Mouse (Mus musculus) kidney, postnatal 0 days (tissue): Measurements from ENCODE around the gene Cpe. TPM values are rescaled to one million over a fixed set of nuclear protein-coding genes. Genes with fewer than 3 reads are reported as not detected.
A peak's percentile ranks its signal among the peaks of the same experiment; 100 is the strongest.
"Not testable (repeated sequence)": the region's sequence is repeated elsewhere in the genome, so short reads cannot be mapped to it uniquely, and the experiment has no call there.

Source experiments
- ATAC-seq: fragments of 200-750 bp; cut with Nextera tagmentation; replicated peaks from 2 replicates; pipeline ENCODE4 v1.8.0; 2017; ENCODE audit warnings: low read depth, moderate number of reproducible peaks, moderate TSS enrichment, moderate library complexity; ENCODE audit not compliant: low FRiP score
- DNase-seq: peaks from one replicate; pipeline ENCODE4 v3.0.0-alpha.2; 2016; ENCODE audit warnings: low spot score
- H3K27ac ChIP-seq: fragments of 300-500 bp; sonication (generic); 2 replicates; pipeline ENCODE4 v1.5.1; 2014; ENCODE audit warnings: mild to moderate bottlenecking
- H3K27me3 ChIP-seq: fragments of 300-500 bp; sonication (generic); 2 replicates; pipeline ENCODE4 v1.6.1; 2014; ENCODE audit warnings: low read length, mixed read lengths; ENCODE audit not compliant: insufficient read depth
- H3K36me3 ChIP-seq: fragments of 300-500 bp; sonication (generic); 2 replicates; pipeline ENCODE4 v1.6.1; 2014; ENCODE audit warnings: low read length, mixed read lengths; ENCODE audit not compliant: insufficient read depth
- H3K4me1 ChIP-seq: fragments of 300-500 bp; sonication (generic); replicated peaks from 2 replicates; pipeline ENCODE4 v1.6.1; 2014; ENCODE audit warnings: antibody characterized with exemption, low read length, mixed read lengths; ENCODE audit not compliant: insufficient read depth
- H3K4me2 ChIP-seq: fragments of 300-500 bp; sonication (generic); 2 replicates; pipeline ENCODE4 v1.6.1; 2014; ENCODE audit warnings: mild to moderate bottlenecking, low read length, moderate library complexity, mixed read lengths
- H3K4me3 ChIP-seq: fragments of 300-500 bp; sonication (generic); replicated peaks from 2 replicates; pipeline ENCODE4 v1.5.1; 2014; ENCODE audit warnings: low read depth, low read length
- H3K9ac ChIP-seq: fragments of 300-500 bp; sonication (generic); 2 replicates; pipeline ENCODE4 v1.6.1; 2014; ENCODE audit warnings: low read depth, low read length
- H3K9me3 ChIP-seq: fragments of 300-500 bp; sonication (generic); replicated peaks from 2 replicates; pipeline ENCODE4 v1.6.1; 2016; ENCODE audit warnings: low read length, inconsistent platforms, mixed read lengths
- CTCF ChIP-seq: IDR thresholded peaks from 2 replicates; pipeline ENCODE4 v1.5.1; 2016; ENCODE audit warnings: antibody characterized with exemption, low read depth, mild to moderate bottlenecking, moderate library complexity
- WGBS: fragments of 180-500 bp; shearing (Covaris S2); extraction: QIAGEN DNeasy Blood & Tissue Kit; methylation state at CpG from one replicate; pipeline ENCODE4 v1.1.7; 2014; 5-methylcytosine and 5-hydroxymethylcytosine counted together
- polyA plus RNA-seq: library from polyadenylated mRNA; unstranded; fragments of >200 nt; fragmentation: Nextera tagmentation; extraction: Ambion mirVana; gene quantifications from 2 replicates; pipeline ENCODE4 v1.2.1, GENCODE M21; 2015

Cpe gene
- polyA plus RNA-seq, 1 experiment from 2014 or later, result 115 TPM

DNA sequence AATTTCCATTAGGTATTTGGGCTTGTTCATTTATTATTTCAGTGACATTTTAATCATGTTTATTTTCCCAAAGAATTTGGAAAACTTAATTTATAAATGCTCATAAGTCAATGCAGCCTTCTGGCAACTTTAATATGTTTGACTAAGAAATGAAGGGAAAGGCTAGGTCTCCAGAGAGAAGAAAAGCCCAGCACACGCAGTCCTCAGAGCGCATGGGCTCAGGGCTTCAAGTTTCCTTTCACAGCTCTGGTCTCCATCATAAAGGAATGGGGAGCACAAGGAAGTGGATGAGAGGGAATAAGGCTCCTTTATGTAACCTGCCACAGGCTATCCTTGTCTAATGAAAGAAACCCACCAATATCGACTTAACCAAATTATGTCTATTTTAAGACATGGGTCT is 10.4 kb downstream of the Cpe start:
- no peak for ATAC-seq
- no peak for TF ChIP-seq CTCF
- H3K4me3 ChIP-seq, result no peak overlapping the region
- no peak overlapping the region for H3K9ac ChIP-seq
- no peak overlapping the region for H3K4me2 ChIP-seq
- no peaks in the 10 kb centered on the region for H3K36me3 ChIP-seq
- WGBS, result 59% methylated on average over 3 of the region's 3 CpGs
- DNase-seq, result peak; percentile 63
- no peak overlapping the region for H3K27ac ChIP-seq
- no peaks in the 10 kb centered on the region for H3K9me3 ChIP-seq
- H3K27me3 ChIP-seq, result no peaks in the 10 kb centered on the region
- H3K4me1 ChIP-seq, result no peaks in the 10 kb centered on the region

DNA sequence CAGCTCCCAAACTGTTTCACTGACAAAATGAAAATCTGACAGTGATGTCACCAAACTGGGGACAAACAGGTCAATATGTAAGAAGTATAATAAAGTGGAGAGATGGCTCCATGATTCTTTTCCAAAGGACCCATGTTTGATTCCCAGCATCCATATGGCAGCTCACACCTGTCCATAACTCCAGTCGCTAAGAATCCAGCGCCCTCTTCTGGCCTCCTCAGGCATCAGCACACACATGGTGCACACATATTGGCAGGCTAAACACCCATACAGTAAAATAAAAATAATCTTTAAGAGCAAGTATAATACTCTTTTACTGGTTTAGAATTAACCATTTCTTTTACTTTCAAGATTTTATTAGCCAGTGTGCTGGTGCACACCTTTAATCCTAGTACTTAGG is 16.5 kb downstream of the Cpe start:
- no peak for ATAC-seq
- H3K27me3 ChIP-seq, result no peaks in the 10 kb centered on the region
- peak; percentile 9; the same call in 1 of the 2 replicates for TF ChIP-seq CTCF
- H3K36me3 ChIP-seq, result no peaks in the 10 kb centered on the region
- no peaks in the 10 kb centered on the region for H3K9me3 ChIP-seq
- no peak overlapping the region for H3K9ac ChIP-seq
- DNase-seq, result no peak
- H3K27ac ChIP-seq, result no peak overlapping the region
- H3K4me3 ChIP-seq, result no peak overlapping the region
- no peaks in the 10 kb centered on the region for H3K4me1 ChIP-seq
- 75% methylated on average over 2 of the region's 2 CpGs for WGBS
- no peak overlapping the region for H3K4me2 ChIP-seq

GRCm38 (mm10) chr8:64674951-64675585 is 17.8 kb downstream of the Cpe start:
- no peak for TF ChIP-seq CTCF
- H3K4me2 ChIP-seq, result peak overlapping the region; percentile 14; the same call in 1 of the 2 replicates
- H3K27ac ChIP-seq, result no peak overlapping the region
- DNase-seq, result peak; percentile 65
- 57% methylated on average over 8 of the region's 8 CpGs for WGBS
- H3K9me3 ChIP-seq, result no peaks in the 10 kb centered on the region
- ATAC-seq, result no peak
- H3K4me3 ChIP-seq, result no peak overlapping the region
- no peaks in the 10 kb centered on the region for H3K4me1 ChIP-seq
- no peaks in the 10 kb centered on the region for H3K36me3 ChIP-seq
- H3K27me3 ChIP-seq, result no peaks in the 10 kb centered on the region
- no peak overlapping the region for H3K9ac ChIP-seq

DNA sequence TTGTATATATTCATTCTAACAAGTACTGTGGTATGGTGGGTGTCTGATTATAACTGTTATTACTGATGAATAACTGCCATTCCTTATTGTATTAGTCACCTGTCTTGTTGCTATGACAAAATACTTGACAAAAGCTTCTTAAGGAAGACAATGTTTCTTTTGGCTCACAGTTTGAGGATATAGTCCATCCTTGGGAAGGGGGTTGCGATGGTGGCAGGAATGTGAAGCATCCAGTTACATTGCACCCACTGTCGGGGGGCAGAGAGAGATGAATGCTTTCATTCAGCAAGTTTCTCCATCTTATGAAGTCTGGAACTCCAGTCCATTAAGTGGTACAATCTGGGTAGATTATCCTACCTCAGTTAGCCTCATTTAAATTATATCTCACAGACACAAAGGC is 19.9 kb downstream of the Cpe start:
- H3K27me3 ChIP-seq, result no peaks in the 10 kb centered on the region
- no peaks in the 10 kb centered on the region for H3K9me3 ChIP-seq
- no peak for ATAC-seq
- no peak for DNase-seq
- H3K4me1 ChIP-seq, result no peaks in the 10 kb centered on the region
- no peak overlapping the region for H3K27ac ChIP-seq
- no peaks in the 10 kb centered on the region for H3K36me3 ChIP-seq
- H3K9ac ChIP-seq, result no peak overlapping the region
- no peak for TF ChIP-seq CTCF
- WGBS, result 78% methylated on average over 2 of the region's 2 CpGs
- no peak overlapping the region for H3K4me3 ChIP-seq
- no peak overlapping the region for H3K4me2 ChIP-seq

- Histone ChIP-seq H3K27ac (no peak overlapping the region), H3K9ac (no peak overlapping the region), H3K4me1 (no peaks in the 10 kb centered on the region), H3K9me3 (no peaks in the 10 kb centered on the region), H3K4me3 (no peak overlapping the region), H3K4me2 (no peak overlapping the region), H3K36me3 (no peaks in the 10 kb centered on the region), H3K27me3 (no peaks in the 10 kb centered on the region)
- DNase-seq (no peak), ATAC-seq (no peak)
- no peak for TF ChIP-seq CTCF
- WGBS, result 36% methylated on average over 1 of the region's 1 CpGs
Measured at GRCm38 (mm10) chr8:64671937-64672336, 20.9 kb downstream of the Cpe start.

DNA sequence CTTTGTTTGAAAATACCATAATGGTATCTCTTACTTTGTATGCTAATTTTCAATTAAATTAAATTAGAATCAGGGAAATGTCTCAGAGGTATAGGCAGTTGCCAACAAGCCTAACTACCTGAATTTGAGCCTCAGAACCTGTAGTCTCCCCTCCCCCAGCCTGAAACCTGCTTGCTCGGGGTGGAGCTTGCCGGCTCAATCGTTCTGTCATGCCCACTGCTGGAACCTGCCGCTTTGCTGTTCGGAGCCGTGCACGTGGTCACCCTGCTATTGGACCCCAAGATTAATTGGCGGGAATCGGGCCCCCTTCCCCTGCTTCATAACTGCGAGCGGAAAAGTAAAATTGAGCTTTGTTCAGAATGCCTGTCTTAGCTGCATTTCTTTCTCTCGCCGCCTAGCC is 26.5 kb downstream of the Cpe start:
- H3K4me3 ChIP-seq, DNase-seq, H3K9me3 ChIP-seq, H3K9ac ChIP-seq, ATAC-seq, H3K4me1 ChIP-seq, H3K27me3 ChIP-seq, H3K27ac ChIP-seq, H3K4me2 ChIP-seq, H3K36me3 ChIP-seq: not testable (repeated sequence)
- WGBS, result 69% methylated on average over 13 of the region's 13 CpGs

GRCm38 (mm10) chr8:64665563-64665962 is 27.3 kb downstream of the Cpe start:
- Histone ChIP-seq H3K27me3 (no peaks in the 10 kb centered on the region), H3K4me2 (no peak overlapping the region), H3K36me3 (no peaks in the 10 kb centered on the region), H3K9me3 (no peaks in the 10 kb centered on the region), H3K4me3 (no peak overlapping the region), H3K9ac (no peak overlapping the region), H3K27ac (no peak overlapping the region), H3K4me1 (no peaks in the 10 kb centered on the region)
- TF ChIP-seq CTCF, result no peak
- ATAC-seq (no peak), DNase-seq (no peak)
- WGBS, result 58% methylated on average over 3 of the region's 3 CpGs
